Mouse (Mus musculus): ENCODE measurements around the gene Slc26a9.
A peak's percentile ranks its signal among the peaks of the same experiment; 100 is the strongest.

Gene Slc26a9

DNA sequence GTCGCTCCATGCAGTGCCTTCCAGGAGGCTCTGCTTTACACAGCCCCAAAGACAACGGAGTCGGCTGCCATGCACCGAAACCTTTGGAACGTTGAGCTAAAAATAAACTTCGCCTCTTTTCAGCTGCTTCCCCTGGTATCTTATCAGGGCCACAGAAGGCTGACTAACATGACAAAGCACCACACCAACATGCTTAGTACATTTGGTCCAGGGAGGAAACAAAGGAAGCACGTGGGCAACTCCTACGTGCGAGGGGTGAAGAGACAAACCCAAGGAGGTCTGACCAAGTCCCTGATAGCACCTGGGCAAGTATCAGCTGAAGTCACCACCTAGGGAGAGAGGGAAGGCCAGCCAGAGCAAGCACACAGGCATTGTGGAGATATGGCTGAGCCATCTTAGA is 7.3 kb upstream of the Slc26a9 start:
- DNase-seq (ENCODE audit: low spot score in 2 of 2): no peak

DNA sequence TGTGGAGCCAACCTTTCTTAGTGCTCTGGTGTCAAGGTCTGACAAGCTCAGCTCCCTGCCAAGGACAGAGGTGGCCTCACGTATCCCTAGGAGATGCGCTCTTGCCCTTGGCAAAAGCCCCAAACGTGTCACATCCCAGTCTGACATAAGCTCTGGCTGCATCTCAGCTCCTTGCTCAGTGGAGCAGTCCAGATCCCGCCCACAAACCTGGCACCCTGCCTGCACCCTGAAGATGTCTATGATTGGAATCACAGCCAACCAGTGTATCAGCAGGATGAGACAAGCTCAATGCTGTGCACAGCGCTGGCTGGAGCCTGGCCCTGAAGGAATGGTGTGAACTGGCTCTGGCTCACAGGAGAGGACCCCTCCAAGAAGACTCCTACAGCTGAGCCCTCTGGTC is 6.6 kb upstream of the Slc26a9 start:
- peak in 1 of 2 experiments; percentile 18 for DNase-seq (ENCODE audit: low spot score in 2 of 2)

DNA sequence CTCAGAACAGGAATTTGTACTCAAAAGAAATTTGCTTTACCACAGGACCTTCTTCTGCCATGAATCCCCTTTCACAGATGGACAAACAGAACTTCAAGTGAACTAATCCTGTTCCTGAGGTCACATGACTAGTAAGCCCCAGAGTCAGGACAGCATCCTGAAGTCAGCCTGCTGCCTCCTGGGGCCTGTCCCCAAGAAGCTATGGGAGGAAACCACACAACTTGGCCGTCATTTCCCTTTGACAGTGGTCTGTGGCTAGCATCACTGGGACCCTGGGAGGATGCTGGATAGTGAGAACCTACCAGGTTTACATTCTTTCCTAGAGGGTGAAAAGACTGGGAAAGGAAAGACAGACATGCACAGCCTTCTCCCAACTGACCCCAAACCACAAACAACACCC is 5.1 kb upstream of the Slc26a9 start:
- no peak for DNase-seq (ENCODE audit: low spot score in 2 of 2)

DNA sequence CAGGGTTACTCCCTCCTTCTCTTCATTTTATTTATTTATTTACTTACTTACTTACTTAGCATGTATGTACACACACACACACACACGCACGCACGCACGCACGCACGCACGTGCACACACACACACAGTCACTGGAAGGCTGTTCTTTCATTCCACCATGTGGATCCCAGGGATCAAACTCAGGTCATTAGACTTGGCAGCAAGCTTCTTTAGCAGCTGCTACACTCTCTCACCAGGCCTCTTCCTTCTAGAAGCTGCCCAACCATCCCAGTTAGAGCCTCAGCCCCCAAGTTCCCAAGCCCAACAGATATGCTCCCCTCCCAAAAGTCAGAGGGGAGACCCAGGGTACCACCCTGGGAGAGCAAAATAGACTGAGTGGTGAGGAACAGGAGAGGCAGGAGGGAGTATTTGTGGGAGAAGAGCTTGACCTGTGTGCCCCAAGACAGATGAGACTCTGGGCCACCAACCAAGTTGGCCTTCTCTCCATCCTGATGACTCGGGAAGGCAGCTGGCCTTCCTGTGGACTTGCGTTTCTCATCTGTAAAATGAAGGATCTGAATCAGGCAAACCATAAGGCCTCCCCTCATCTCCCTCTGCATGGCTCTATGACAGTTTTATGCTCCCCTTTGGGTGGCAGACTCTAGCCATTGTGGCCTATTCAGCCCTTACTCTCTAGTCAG is 4.2 kb upstream of the Slc26a9 start:
- no peak for DNase-seq (ENCODE audit: low spot score in 2 of 2)

DNA sequence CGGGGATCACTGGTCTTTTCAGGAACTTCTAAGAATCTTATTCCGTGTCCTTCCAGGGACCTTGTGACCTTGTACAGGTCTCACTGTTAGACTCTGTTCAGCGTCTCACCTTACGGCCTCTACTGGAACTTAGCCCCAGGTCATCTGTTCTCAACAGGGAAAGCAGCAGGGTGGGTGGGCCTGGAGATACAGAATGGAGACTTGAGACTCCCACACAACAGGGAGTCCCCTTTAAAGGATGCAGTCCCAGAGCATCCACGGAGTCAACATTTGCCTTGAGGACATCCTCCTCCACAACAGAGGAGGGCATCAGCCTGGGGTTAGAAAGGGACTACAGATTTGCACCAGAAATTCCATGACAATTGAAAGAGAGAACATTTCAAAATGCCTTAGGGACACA is 1.6 kb downstream of the Slc26a9 start:
- no peak for DNase-seq (ENCODE audit: low spot score in 2 of 2)

DNA sequence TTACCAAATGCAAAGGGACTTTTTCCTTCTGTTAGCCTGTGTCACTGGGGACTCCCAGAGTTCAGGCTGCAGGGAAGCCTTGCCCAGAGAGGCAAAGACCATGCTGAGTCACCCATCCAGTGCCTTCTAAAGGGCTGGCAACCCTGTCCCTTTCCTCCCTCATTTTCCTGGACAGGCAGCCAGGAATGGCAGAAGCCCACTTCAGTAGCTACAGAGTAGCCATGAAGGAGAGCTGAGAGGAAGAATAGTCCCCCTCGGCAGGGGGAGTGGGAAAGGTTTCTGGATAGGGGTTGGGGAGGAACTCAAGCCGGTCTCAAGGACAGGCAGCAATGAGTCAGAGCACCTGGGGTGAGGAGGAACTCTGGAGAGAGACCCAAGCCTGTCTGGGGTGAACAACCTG is 3.9 kb downstream of the Slc26a9 start:
- no peak for DNase-seq (ENCODE audit: low spot score in 2 of 2)

DNA sequence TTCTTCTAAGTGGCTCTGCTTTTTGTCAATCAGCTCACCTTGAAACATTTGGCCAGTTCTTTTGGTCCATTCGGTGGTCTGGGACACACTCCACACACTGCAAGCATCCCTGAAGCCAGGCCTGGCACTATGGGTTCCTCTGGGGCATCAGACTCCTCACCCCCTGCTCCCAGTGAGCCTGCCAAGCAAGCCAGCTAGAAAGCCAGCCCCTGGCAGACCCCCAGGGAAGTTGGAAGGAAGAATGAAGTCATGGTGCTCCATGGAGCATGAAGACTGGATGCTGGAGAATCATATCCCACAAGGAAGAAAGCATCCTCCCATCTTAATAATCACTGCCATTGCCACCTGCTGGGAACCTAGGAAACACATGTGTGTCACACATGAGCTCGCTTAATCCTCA is 4.8 kb downstream of the Slc26a9 start:
- no peak for DNase-seq (ENCODE audit: low spot score in 2 of 2)

DNA sequence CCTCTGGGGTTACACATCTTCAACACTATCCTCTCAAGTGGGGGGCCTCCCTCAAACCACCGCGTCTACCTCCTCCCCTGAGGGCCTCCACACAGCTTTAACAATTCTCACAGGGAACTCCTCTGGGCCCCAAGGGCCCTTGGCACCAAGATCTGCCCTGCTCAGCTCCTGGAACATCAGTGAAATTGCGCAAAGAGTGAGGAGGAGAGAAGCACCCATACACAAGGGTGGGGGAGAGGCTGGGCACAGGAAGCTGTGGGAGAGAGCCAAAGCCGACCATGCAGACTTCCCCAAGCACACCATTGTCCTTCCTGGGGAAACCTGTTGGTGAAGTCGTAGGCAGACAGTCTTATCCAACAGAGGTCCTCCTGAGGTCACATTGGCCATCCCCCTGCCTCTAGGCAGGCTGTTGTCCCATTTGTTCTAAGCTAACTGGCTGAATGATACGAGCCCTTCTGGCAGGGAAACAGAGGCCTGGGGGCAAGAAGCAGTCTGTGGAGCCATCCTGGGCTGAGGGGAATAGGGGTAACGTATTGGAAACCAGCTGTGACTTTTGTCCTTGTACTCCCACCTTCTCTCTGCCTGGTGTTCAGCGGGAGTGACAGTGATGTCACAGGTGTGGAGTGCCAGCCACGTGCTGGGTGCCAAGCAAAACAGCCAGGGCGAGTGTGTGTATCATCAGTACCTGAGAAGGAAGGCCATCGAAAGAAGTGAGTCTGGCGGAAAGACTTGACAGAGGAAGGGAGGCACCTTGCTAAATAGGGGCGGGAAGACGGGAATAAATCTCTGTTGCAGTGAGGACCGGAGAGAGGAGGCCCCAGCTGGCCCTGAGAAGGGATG is 6.1 kb downstream of the Slc26a9 start:
- DNase-seq (ENCODE audit: low spot score in 2 of 2): no peak

DNA sequence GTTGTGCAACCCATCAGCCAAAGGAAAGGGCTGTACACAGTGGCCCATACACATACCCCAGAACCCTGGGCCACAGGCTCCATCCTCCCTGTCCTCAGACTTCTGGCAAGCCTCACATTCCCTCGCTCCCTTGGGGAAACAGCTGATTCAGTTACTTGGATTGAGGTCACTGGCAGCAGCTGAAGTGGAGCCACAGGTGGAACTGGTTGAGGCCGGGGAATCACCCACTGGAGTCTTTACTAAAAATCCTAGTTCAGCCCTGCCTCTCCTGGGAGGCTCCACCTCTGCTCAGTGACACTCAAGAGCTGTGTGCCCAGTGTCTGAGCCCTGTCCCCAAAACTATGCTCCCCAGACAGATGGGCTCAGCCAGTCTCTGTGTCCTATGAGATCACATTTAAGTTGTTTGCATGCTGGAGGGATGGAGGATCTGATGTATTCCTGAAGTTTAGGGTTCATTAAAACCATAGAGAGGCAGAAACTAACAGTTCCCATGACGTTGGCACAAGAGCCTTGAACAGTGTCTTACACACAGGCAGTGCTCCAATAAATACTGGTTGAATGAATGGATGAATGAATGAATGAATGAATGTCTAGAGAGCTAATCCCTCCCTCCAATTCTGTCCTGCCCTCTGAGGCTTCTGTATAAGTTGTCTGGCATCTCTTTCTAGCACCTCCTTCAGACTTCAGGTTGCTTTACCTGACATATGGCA is 7.5 kb downstream of the Slc26a9 start:
- DNase-seq (ENCODE audit: low spot score in 2 of 2): no peak

DNA sequence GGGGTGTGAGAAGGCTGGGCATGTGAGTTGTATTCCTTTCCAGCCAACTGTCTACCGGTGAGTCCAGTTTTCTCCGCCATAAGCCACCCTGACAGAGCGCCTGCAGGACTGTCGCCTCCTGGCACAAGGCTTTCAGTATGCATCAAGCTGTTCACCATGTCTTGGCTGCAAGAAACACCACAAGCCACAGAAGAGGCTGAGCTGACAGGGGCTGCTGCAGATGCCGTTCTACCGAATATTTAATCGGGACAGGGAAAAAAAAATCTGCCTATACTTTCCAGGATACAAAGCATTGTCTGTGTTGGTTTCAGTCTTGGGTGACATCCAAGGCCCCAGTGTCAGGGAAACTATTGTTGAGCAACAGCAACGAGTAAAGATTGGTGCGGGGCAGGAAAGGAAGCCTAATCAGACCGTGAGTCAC is 8.1 kb downstream of the Slc26a9 start:
- no peak for DNase-seq (ENCODE audit: low spot score in 2 of 2)

DNA sequence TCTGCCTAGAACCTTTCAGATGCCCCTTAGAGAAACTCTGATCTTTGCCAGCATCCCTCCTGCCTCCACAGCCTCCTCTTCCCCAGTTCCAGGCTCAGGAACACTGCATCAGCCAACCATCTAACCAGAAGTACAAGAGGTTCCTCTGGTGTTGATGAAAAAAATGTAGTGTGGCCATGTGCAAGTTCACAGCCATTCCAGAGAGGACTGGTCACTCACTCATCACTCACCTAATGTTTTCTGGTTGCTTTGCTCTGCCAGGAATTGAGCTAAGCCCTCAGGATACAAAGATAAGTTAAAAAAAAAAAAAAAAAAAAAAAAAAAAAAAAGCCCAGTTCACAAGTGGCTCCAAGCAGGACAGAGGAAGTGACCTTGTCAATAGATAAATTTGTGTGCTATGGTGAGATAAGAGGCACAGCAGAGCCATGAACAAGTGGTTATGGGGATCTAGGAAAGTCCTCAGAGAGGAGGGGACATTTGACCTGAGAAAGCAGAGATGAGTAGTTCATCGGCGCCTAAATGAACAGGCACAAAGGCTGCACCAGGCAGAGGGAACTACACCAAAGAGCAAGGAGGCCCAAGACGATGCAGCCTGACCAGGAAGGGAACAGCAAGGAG is 10.5 kb downstream of the Slc26a9 start:
- DNase-seq (ENCODE audit: low spot score in 2 of 2): no peak

DNA sequence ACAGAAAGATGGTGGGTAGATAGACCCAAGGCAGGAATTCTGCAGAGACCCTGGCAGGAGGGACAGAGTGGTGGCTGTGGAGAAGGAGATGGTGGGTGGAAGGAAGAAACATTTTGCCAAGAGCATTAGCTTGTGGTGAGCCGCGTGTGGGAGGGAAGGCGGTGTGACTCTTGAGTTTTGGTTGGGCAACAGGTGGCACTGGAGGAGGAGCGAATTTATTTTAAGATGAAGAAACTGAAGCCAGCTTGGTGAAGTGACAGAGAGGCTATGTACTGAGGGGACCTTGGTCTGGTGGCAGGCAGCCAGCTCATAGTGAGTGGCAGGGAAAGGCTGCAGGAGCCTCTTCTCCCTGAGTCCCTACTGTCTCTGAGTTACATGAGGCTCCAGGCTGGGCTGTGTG is 11.1 kb downstream of the Slc26a9 start:
- DNase-seq (ENCODE audit: low spot score in 2 of 2): no peak

DNA sequence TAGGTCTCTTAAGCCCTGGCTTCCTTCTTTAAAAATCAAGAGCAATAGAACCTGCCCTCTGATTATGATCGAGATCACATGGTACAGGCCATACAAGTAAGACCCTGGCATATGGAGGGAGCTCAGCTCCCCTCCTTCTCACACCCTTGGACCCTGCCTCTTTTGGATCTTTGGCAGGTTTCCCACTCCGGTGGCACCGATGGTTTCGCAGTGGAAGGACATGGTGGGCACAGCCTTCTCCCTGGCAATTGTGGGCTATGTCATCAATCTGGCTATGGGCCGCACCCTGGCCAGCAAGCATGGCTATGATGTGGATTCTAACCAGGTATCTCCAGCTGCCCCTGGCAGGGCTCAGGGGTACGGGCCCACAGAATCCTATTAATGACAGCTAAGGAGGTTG is 13.4 kb downstream of the Slc26a9 start:
- no peak for DNase-seq (ENCODE audit: low spot score in 2 of 2)

DNA sequence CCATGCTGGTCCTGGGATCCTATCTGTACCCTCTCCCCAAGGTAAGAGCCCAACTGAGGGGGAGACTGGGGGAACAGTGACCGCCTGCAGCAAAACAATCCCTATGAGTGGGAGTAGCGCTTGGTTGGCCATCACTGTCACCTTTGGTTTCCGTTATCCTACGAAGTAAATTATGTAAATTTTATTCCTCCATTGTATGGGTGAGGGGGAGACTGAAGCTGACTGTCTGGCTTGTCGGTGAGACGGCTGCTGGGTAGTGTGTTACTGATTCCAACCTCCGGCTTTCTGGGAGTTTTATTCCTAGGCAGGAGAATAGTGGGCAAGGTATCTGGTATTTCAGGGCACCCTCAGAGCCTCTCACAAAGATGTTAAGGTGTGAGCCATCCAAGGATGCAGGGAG is 15.0 kb downstream of the Slc26a9 start:
- DNase-seq (ENCODE audit: low spot score in 2 of 2): no peak

DNA sequence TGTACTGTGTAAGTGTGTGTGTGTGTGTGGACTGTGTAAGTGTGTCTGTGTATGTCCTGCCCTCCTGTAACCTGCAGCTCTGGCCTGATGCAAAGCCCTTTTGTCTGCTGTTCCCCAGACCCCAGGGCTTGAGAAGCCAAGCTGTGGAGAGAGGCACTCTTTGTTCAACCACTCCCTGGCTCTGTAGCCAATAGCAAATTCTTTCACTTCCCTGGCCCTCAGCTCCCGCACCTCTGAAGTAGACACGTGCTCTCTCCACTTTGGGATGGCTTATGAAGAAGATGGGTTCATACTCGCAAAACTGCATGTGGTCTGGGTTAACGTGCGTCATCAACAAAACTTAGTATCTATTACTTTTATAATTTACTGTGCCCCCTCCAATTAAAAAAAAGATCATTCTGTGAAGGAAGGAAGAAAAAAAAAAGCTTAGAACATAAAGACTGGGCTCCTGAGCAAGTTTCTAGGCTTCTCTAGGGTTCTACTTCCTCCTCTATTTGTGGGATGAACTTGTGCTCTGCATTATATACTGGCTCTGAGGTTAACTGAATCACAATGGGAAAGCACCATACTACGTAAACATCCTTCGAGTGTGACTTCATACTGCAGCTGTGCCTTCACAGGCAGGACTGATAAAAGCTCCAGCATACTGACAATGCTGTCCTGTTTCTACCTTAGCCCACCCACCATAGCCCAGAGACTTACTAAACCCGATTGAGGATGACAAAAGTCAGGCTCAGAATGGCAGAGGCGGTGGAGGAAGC is 16.0 kb downstream of the Slc26a9 start:
- no peak for DNase-seq (ENCODE audit: low spot score in 2 of 2)

DNA sequence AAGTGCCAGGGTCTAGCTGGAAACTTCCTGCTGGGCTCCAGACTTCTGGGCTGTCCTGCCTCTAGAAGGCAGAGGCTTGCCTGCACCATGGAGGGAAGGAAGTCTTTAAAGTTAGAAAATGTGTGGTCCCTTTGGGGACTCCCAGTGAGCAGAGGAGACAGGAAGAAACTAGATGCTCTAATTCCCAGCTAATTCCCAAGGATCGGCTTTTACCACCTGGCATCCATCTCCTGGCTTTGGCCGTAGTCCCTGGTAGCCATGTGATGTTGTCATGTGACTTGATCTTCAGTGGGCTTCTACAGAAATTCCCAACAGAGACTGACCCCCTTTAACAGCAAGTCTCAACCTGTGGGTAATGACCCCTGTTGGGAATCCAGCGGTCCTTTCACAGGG is 16.6 kb downstream of the Slc26a9 start:
- no peak for DNase-seq (ENCODE audit: low spot score in 2 of 2)

DNA sequence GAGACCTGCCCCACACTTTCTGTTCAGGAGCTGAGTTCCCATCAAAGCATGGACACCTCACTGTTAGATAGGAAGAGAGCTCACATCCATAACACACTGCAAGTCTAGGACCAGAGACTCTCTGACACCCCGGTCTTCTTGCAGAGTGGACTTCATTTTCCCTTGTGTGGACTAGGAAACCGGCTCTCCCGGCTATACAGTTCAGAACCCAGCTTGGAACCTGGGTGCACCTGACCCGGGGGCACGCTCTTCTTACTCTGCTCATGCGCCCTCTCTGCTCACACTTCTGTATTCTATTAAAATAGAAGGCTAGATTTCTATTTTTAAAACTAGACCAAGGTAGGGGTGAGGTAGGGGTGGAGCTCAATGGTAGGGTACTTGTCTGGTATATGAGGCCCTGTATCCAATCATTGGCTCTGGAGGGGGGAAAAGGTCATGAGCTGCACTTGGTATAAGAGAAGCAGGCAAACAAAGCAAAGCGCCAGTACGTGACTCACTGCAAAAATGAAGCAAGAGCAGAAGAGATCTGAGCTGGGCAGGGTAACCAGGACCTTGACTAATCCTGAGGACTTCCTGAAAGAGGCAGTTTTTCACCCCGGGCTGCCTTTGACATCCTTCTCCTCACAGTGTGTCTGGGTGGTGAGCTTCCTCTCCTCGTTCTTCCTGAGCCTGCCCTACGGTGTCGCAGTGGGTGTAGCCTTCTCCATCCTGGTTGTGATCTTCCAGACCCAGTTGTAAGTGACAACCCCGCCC is 17.4 kb downstream of the Slc26a9 start:
- no peak for DNase-seq (ENCODE audit: low spot score in 2 of 2)

DNA sequence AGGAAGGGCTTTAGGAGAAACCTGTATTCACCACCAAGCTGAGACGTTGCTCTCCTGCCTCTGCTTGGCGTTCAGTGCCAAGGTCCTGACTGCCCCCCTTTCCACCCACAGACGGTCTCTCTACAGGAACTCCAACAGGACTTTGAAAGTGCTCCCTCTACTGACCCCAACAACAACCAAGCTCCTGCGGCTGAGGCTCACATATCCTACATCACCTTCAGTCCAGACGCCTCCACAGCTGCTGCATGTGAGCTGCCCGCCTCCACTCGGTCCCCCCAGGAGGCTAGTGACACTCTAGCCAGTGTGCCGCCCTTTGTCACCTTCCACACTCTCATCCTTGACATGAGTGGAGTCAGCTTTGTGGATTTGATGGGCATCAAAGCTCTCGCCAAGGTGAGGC is 19.9 kb downstream of the Slc26a9 start:
- DNase-seq (ENCODE audit: low spot score in 2 of 2): no peak

DNA sequence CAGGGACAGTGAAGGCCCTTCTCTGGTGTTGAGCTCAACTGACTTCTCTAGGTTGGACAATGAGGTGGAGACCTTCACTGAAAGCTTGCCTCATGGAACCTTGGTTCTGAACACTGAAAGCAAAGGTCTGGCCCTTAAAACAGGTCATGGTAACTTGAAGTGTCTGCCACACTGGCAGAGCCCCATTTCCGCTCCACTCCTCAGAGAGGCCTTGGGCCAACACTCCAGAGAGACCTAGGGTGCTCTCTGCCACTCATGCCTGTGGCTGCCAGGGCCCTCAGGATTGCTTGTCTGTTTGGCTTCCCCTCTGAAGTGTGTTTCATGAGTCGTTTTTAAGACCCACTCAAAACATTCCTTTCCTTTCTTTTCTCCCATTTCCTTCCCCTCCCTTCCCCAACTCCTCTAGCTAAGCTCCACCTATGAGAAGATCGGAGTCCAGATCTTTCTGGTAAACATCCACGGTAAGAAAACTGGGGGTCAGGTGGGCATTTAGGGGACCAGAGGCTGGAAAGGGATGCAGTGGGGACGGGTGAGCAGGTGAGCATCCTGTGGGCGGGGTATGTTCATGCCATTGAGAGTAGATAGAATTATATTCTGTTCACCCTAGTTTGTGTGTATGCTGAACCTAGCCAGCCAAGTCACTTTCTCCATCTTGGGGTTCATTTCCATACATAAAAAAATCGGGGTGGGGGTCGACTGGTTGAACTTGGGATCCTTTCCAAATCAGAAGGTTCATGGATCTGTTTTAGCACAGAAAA is 20.9 kb downstream of the Slc26a9 start:
- no peak for DNase-seq (ENCODE audit: low spot score in 2 of 2)

DNA sequence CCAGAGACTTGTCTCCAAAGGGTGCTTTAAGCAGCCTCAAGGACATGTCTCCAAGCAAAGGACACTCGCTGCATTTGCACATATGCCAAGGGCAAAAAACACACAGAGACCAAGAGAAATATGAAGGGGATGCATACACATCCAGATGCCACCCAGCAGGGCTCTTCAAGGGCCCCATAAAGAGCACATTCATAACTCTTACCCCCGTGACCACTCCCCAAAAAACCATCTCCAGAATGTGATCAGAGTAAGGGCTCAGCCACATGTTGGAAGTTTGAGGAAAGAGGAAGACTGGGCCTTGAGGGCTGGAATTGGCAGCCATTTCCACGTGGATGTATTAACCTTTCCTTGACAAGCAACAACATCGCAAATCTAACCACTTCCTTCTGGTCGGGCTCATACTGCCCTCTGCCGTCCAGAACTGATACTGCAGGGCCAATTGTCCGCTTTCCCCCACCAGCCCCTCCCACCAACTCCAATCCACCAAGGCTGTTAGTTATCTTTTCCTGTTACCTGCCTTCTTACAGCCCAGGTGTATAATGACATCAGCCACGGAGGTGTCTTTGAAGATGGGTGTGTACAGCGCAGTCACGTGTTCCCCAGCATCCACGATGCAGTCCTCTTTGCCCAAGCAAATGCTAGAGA is 21.7 kb downstream of the Slc26a9 start:
- peak; percentile 39 to 47 for DNase-seq (ENCODE audit: low spot score in 2 of 2)
